Mouse (Mus musculus) midbrain, postnatal 0 days (tissue): ENCODE data around the gene Lrrc23. TPM values are rescaled to one million over a fixed set of nuclear protein-coding genes. Genes with fewer than 3 reads are reported as not detected.

ENCODE experiments used
- ATAC-seq: fragments of 200-750 bp; cut with Nextera tagmentation; 2 replicates; pipeline ENCODE4 v1.8.0; 2017; ENCODE audit warnings: moderate number of reproducible peaks, mild to moderate bottlenecking, moderate TSS enrichment, moderate library complexity; ENCODE audit not compliant: low FRiP score
- DNase-seq: peaks from one replicate; pipeline ENCODE4 v3.0.0-alpha.2; 2015; ENCODE audit warnings: low spot score
- H3K27ac ChIP-seq: fragments of 300-500 bp; sonication (generic); 2 replicates; pipeline ENCODE4 v1.5.1; 2014; ENCODE audit warnings: low read depth, mild to moderate bottlenecking, low read length, mixed read lengths
- H3K27me3 ChIP-seq: fragments of 300-500 bp; sonication (generic); 2 replicates; pipeline ENCODE4 v1.6.1; 2014; ENCODE audit warnings: low read length, control low read depth, mixed read lengths; ENCODE audit not compliant: insufficient read depth
- H3K36me3 ChIP-seq: fragments of 300-500 bp; sonication (generic); 2 replicates; pipeline ENCODE4 v1.6.1; 2014; ENCODE audit warnings: low read length, control low read depth, mixed read lengths; ENCODE audit not compliant: insufficient read depth
- H3K4me1 ChIP-seq: fragments of 300-500 bp; sonication (generic); 2 replicates; pipeline ENCODE4 v1.6.1; 2014; ENCODE audit warnings: mild to moderate bottlenecking, control low read depth, antibody characterized with exemption, low read length, mixed read lengths; ENCODE audit not compliant: insufficient read depth
- H3K4me2 ChIP-seq: fragments of 300-500 bp; sonication (generic); 2 replicates; pipeline ENCODE4 v1.6.1; 2014; ENCODE audit warnings: low read depth, mild to moderate bottlenecking, low read length, mixed read lengths; ENCODE audit not compliant: poor library complexity, severe bottlenecking
- H3K4me3 ChIP-seq: fragments of 300-500 bp; sonication (generic); 2 replicates; pipeline ENCODE4 v1.5.1; 2014; ENCODE audit warnings: low read depth, mild to moderate bottlenecking, low read length, moderate library complexity
- H3K9ac ChIP-seq: fragments of 300-500 bp; sonication (generic); replicated peaks from 2 replicates; pipeline ENCODE4 v1.6.1; 2014; ENCODE audit warnings: mild to moderate bottlenecking, low read length, moderate library complexity, mixed read lengths; ENCODE audit not compliant: poor library complexity, severe bottlenecking
- H3K9me3 ChIP-seq: fragments of 300-500 bp; sonication (generic); 2 replicates; pipeline ENCODE4 v1.6.1; 2016; ENCODE audit warnings: low read length, control low read depth
- CTCF ChIP-seq: IDR thresholded peaks from 2 replicates; pipeline ENCODE4 v1.5.1; 2016; ENCODE audit warnings: antibody characterized with exemption, mild to moderate bottlenecking
- WGBS: fragments of 180-500 bp; shearing (Covaris S2); extraction: QIAGEN DNeasy Blood & Tissue Kit; methylation state at CpG from one replicate; pipeline ENCODE4 v1.1.7; 2014; 5-methylcytosine and 5-hydroxymethylcytosine counted together
- polyA plus RNA-seq: library from polyadenylated mRNA; unstranded; fragments of >200 nt; fragmentation: Nextera tagmentation; extraction: Ambion mirVana; gene quantifications from 2 replicates; pipeline ENCODE4 v1.2.1, GENCODE M21; 2015
- total RNA-seq: library from RNA; depleted of rRNA; stranded (reverse); fragments of >200 nt; gene quantifications from 2 replicates; pipeline ENCODE4 v1.2.3, GENCODE M21; 2014

Lrrc23 gene
- total and polyA plus RNA-seq, 2 experiments from 2014 or later: 9.0 to 12.8 TPM

DNA sequence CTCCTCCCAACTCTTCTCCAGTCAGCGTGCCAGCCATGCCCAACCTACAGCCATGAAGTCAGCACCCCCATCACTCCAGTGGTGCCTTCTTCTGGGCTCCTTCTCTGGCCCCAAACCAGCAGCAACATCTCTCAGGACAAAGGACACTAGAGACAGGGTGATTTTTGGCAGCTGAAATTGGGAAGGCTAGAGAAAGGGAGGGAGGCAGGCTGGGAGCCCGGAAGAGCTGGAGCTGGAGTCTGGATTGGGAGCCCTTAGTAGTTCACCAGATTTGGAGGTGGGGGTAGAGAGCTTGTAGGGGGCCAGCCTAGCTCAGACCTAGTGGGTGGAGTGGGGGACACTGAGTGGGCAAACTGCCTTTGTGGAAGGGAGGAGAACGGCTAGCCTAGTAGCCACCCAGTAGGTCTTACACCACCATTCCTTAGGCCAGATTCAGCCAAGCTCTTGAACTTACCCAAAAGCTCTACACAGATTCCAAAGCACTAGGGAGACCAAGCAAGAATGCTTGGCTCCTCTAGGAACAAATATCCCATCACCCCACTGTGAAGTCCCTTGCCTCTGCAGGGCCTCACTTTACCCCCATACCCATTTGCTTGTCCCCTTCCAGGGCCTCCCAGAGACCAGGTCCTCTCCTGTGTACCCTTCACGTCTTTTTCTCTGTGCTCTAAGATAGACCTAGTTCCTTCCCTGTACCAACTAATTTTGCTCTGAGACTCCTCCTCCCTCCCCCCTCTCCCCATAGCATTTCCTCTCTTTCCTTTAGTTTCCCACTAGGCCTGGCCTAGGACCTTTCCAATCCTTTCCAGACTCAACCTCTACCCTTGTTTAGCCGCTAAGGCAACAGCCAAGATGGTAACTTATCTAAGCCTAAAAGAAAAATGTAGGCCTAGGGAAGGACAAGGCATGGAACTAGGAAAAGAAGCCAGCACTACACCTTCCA, 21.3 kb downstream of the Lrrc23 start:
- Histone ChIP-seq H3K4me3 (peak overlapping the region; percentile 87), H3K9ac (no peak overlapping the region), H3K4me1 (peaks cover 29% of the 10 kb centered on the region), H3K4me2 (peak overlapping the region; percentile 92), H3K9me3 (no peaks in the 10 kb centered on the region), H3K27ac (peak overlapping the region; percentile 97), H3K27me3 (no peaks in the 10 kb centered on the region), H3K36me3 (peaks cover 14% of the 10 kb centered on the region)
- DNase-seq: peak; percentile 83
- peak; percentile 33 for ATAC-seq
- no peak for TF ChIP-seq CTCF
- 19% methylated on average over 5 of the region's 5 CpGs for WGBS

DNA sequence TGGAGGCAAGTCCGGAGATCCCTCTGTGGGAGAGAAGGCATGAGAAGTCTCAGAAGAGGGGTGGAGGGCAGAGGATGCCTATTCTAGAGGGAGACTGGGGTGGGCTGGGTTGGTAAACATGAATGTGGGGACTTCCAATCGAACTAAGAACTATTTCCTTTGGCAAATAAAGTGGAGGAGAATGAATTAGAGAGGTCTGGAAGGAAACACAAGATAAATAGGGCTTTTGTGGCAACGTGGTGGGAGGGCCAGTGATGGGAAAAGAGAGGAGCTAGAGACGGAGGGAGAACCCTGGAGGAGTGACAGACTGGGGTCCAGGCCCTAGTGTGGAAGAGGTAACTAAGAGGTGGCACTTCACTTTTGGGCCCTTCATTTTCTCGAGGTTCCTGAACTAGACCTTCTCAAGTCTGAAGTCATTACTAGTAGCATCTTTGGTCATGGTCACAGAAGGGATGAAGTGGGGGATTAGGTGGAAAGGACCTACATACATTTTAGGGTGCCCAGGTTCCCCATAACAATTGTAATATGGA, 22.1 kb downstream of the Lrrc23 start:
- TF ChIP-seq CTCF: no peak
- no peaks in the 10 kb centered on the region for H3K9me3 ChIP-seq
- DNase-seq (no peak), ATAC-seq (no peak)
- no peaks in the 10 kb centered on the region for H3K27me3 ChIP-seq
- 5% methylated on average over 5 of the region's 5 CpGs for WGBS
- H3K9ac ChIP-seq: peak overlapping the region; percentile 98
- peak overlapping the region; percentile 87 for H3K4me3 ChIP-seq
- peaks cover 29% of the 10 kb centered on the region for H3K4me1 ChIP-seq
- H3K36me3 ChIP-seq: peaks cover 9% of the 10 kb centered on the region; the same call in 1 of the 2 replicates
- peak overlapping the region; percentile 97 for H3K27ac ChIP-seq
- H3K4me2 ChIP-seq: peak overlapping the region; percentile 92

DNA sequence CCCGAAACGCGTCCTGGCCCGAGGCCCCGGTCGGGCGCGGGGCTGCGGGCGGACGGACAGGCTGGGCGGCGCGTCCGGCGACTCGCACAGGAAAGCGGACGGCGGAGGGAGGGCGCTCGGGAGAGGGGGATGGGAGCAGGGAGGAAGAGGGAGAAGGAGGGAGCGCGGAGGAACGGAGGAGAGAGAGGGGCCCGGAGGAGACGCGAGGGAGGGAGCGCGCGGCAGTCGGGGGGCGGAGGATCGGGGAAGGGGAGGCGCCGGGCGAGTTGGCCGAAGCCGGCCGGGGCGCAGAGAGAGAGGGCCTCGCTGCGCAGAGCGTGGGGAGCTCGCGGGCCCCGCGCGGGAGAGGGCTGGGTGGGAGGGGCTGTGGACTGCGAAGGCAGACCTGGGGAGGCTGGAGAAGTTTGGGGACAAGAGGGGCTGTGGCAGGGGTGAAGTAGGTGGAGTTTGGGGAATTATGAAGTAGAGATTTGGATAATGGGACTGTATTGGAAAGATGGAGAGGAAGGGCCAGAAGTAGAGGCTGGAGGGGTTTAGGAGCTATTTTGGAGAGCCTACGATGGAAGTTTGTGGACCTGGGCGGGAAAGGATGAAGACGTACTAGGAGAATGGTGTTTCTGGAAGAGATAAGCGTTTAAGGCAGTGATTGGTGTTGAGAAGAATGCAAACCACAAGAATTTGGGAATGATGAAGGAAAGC, 22.7 kb downstream of the Lrrc23 start:
- under 1% methylated on average over 43 of the region's 54 CpGs for WGBS

DNA sequence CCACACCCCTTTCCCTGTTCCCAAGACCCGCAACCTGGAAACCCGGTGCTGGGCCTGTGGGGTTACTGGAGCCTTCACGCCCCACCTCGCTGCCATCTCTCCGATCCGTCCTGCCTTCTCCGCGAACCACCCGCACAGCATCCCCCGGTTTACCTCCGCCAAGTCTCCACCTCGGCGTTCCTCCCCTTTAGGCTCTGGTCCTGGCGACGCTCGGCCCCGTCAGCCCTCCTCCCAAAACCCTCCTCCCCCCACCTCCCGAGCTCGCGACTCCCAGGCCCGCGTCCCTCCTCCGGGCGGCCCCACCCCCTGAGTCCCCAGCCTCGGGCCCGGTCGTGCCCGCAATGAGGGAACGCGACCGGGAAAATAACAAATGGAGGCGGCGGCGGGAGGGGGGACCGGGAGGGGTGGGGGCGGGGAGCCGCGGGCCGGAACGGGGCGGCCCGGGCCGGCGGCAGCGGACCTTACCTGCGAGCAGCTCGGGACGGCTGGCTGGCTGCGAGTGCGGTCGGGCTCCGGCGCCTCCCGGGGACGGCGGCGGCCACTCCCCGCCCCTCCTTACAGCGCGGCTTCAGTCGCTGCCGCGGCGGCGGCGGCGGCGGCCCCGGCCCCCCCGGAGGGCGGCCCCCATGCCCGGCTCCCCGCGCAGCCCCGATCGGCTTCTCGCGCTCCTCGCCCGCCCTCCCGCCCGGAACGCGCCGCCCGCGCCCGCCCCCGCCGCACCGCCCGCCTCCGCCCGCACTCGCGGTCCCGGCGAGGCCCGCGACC, 23.5 kb downstream of the Lrrc23 start, which contains the start of the genes Gm45234 and Atn1:
Gm45234 (minus strand) TSS at position 191 of the 765 bp plus-strand sequence.
Atn1 (minus strand) TSS at position 694 of the 765 bp plus-strand sequence.
- DNase-seq: peak; percentile 69
- Histone ChIP-seq H3K9ac (peak within 1 kb of the TSS; percentile 98), H3K27me3 (no peaks in the 10 kb centered on the region), H3K4me2 (peak within 1 kb of the TSS; percentile 92), H3K4me1 (peaks cover 29% of the 10 kb centered on the region), H3K27ac (peak within 1 kb of the TSS; percentile 97), H3K4me3 (peak within 1 kb of the TSS; percentile 87), H3K9me3 (no peaks in the 10 kb centered on the region), H3K36me3 (peaks cover 6% of the 10 kb centered on the region; the same call in 1 of the 2 replicates)
- 1% methylated on average over 74 of the region's 100 CpGs for WGBS
- ATAC-seq: peak; percentile 63
- TF ChIP-seq CTCF: no peak

More for the DNA sequence above, 22.7 kb downstream of the Lrrc23 start:
- peaks cover 29% of the 10 kb centered on the region for H3K4me1 ChIP-seq
- TF ChIP-seq CTCF: no peak
- ATAC-seq (peak; percentile 78), DNase-seq (peak; percentile 80)
- peak overlapping the region; percentile 98 for H3K9ac ChIP-seq
- peak overlapping the region; percentile 87 for H3K4me3 ChIP-seq
- peak overlapping the region; percentile 97 for H3K27ac ChIP-seq
- no peaks in the 10 kb centered on the region for H3K9me3 ChIP-seq
- H3K36me3 ChIP-seq: peaks cover 9% of the 10 kb centered on the region; the same call in 1 of the 2 replicates
- peak overlapping the region; percentile 92 for H3K4me2 ChIP-seq
- H3K27me3 ChIP-seq: no peaks in the 10 kb centered on the region

DNA sequence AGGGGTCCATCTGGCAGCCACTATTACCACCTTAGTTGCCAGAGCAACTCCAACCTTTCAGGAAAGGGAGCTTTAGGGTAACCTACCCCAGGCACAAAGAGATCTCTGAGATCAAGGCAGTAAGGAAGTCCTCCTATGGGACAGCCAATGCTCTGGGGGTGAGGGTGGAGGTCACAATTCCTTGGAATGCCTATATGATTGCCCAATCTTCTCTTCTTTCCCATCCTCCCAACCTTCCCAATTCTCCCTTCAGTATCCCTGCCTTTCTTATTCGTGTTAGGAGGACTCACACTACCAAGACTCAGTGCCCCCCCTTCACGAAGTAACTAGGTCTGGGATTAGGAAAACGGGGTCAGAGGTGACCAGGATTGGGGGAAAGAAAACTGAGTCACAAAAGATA, 24.2 kb downstream of the Lrrc23 start:
- peak overlapping the region; percentile 97 for H3K27ac ChIP-seq
- H3K4me3 ChIP-seq: peak overlapping the region; percentile 87
- DNase-seq (no peak), ATAC-seq (no peak)
- no peak for TF ChIP-seq CTCF
- no peaks in the 10 kb centered on the region for H3K27me3 ChIP-seq
- H3K9ac ChIP-seq: peak overlapping the region; percentile 98
- H3K9me3 ChIP-seq: no peaks in the 10 kb centered on the region
- peak overlapping the region; percentile 92 for H3K4me2 ChIP-seq
- H3K36me3 ChIP-seq: peaks cover 2% of the 10 kb centered on the region; the same call in 1 of the 2 replicates
- WGBS: 5% methylated on average over 3 of the region's 3 CpGs
- H3K4me1 ChIP-seq: peaks cover 29% of the 10 kb centered on the region
